Mouse (Mus musculus): ENCODE measurements around the gene Krt7. TPM values are rescaled to one million over a fixed set of nuclear protein-coding genes. Genes with fewer than 3 reads are reported as not detected.

The Krt7 gene
- polyA plus RNA-seq, 1 experiment from 2014 or later: 1.0 TPM

- no peak overlapping the region for H3K9ac ChIP-seq (replicated peaks)
- no peaks in the 10 kb centered on the region for H3K36me3 ChIP-seq
- no peaks in the 10 kb centered on the region for H3K9me3 ChIP-seq (replicated peaks)
- ATAC-seq (ENCODE audit: low FRiP score): no peak
- H3K4me1 ChIP-seq: no peaks in the 10 kb centered on the region
- H3K4me2 ChIP-seq: no peak overlapping the region
- H3K4me3 ChIP-seq (replicated peaks): no peak overlapping the region
- no peaks in the 10 kb centered on the region for H3K27me3 ChIP-seq (replicated peaks)
- WGBS: 79% methylated on average over 11 of the region's 11 CpGs
- no peak overlapping the region for H3K27ac ChIP-seq (replicated peaks)
Measured at GRCm38 (mm10) chr15:101382811-101383210, 28.0 kb upstream of the Krt7 start.

- Histone ChIP-seq H3K36me3 (no peaks in the 10 kb centered on the region), H3K27me3 (replicated peaks) (no peaks in the 10 kb centered on the region), H3K4me2 (no peak overlapping the region), H3K27ac (replicated peaks) (no peak overlapping the region), H3K4me1 (no peaks in the 10 kb centered on the region), H3K9ac (replicated peaks) (no peak overlapping the region), H3K9me3 (replicated peaks) (no peaks in the 10 kb centered on the region), H3K4me3 (replicated peaks) (no peak overlapping the region)
- 78% methylated on average over 7 of the region's 7 CpGs for WGBS
- no peak for ATAC-seq (ENCODE audit: low FRiP score)
Measured at GRCm38 (mm10) chr15:101384610-101385009, 26.2 kb upstream of the Krt7 start.

- no peak overlapping the region for H3K9ac ChIP-seq (replicated peaks)
- no peaks in the 10 kb centered on the region for H3K36me3 ChIP-seq
- no peak overlapping the region for H3K4me3 ChIP-seq (replicated peaks)
- H3K9me3 ChIP-seq (replicated peaks): no peaks in the 10 kb centered on the region
- no peak overlapping the region for H3K27ac ChIP-seq (replicated peaks)
- ATAC-seq (ENCODE audit: low FRiP score): no peak
- WGBS: 91% methylated on average over 6 of the region's 6 CpGs
- H3K4me2 ChIP-seq: no peak overlapping the region
- H3K4me1 ChIP-seq: no peaks in the 10 kb centered on the region
- H3K27me3 ChIP-seq (replicated peaks): no peaks in the 10 kb centered on the region
Measured at GRCm38 (mm10) chr15:101385064-101385463, 25.8 kb upstream of the Krt7 start.

- Histone ChIP-seq H3K27ac (replicated peaks) (no peak overlapping the region), H3K9me3 (replicated peaks) (no peaks in the 10 kb centered on the region), H3K4me1 (no peaks in the 10 kb centered on the region), H3K36me3 (no peaks in the 10 kb centered on the region), H3K27me3 (replicated peaks) (no peaks in the 10 kb centered on the region), H3K4me3 (replicated peaks) (no peak overlapping the region), H3K9ac (replicated peaks) (no peak overlapping the region), H3K4me2 (no peak overlapping the region)
- ATAC-seq (ENCODE audit: low FRiP score): no peak
- WGBS: 72% methylated on average over 3 of the region's 3 CpGs
Measured at GRCm38 (mm10) chr15:101387176-101387575, 23.7 kb upstream of the Krt7 start.

GRCm38 (mm10) chr15:101388034-101388541, 22.8 kb upstream of the Krt7 start:
- H3K9me3 ChIP-seq (replicated peaks): no peaks in the 10 kb centered on the region
- no peak overlapping the region for H3K4me3 ChIP-seq (replicated peaks)
- no peaks in the 10 kb centered on the region for H3K27me3 ChIP-seq (replicated peaks)
- no peak overlapping the region for H3K4me2 ChIP-seq
- no peaks in the 10 kb centered on the region for H3K4me1 ChIP-seq
- no peaks in the 10 kb centered on the region for H3K36me3 ChIP-seq
- H3K9ac ChIP-seq (replicated peaks): no peak overlapping the region
- no peak for ATAC-seq (ENCODE audit: low FRiP score)
- no peak overlapping the region for H3K27ac ChIP-seq (replicated peaks)
- 71% methylated on average over 5 of the region's 5 CpGs for WGBS

- Histone ChIP-seq H3K9ac (replicated peaks) (no peak overlapping the region), H3K9me3 (replicated peaks) (no peaks in the 10 kb centered on the region), H3K27me3 (replicated peaks) (no peaks in the 10 kb centered on the region), H3K4me3 (replicated peaks) (no peak overlapping the region), H3K4me2 (no peak overlapping the region), H3K27ac (replicated peaks) (no peak overlapping the region), H3K4me1 (no peaks in the 10 kb centered on the region; the same call in 1 of the 2 replicates), H3K36me3 (no peaks in the 10 kb centered on the region)
- 92% methylated on average over 5 of the region's 5 CpGs for WGBS
- ATAC-seq (ENCODE audit: low FRiP score): no peak
Measured at GRCm38 (mm10) chr15:101390203-101390602, 20.6 kb upstream of the Krt7 start.

- ATAC-seq (ENCODE audit: low FRiP score): no peak
- no peak overlapping the region for H3K9ac ChIP-seq (replicated peaks)
- no peaks in the 10 kb centered on the region for H3K36me3 ChIP-seq
- H3K27ac ChIP-seq (replicated peaks): no peak overlapping the region
- 67% methylated on average over 5 of the region's 5 CpGs for WGBS
- H3K9me3 ChIP-seq (replicated peaks): no peaks in the 10 kb centered on the region
- H3K27me3 ChIP-seq (replicated peaks): no peaks in the 10 kb centered on the region
- no peak overlapping the region for H3K4me3 ChIP-seq (replicated peaks)
- no peak overlapping the region for H3K4me2 ChIP-seq
- peaks cover 3% of the 10 kb centered on the region for H3K4me1 ChIP-seq
Measured at GRCm38 (mm10) chr15:101392251-101392650, 18.6 kb upstream of the Krt7 start.

- ATAC-seq (ENCODE audit: low FRiP score): no peak
Measured at GRCm38 (mm10) chr15:101394908-101395307, 15.9 kb upstream of the Krt7 start.

GRCm38 (mm10) chr15:101396466-101396865, 14.4 kb upstream of the Krt7 start:
- Histone ChIP-seq H3K4me3 (replicated peaks) (no peak overlapping the region), H3K27ac (replicated peaks) (no peak overlapping the region), H3K9ac (replicated peaks) (no peak overlapping the region), H3K4me2 (no peak overlapping the region), H3K36me3 (no peaks in the 10 kb centered on the region), H3K9me3 (replicated peaks) (no peaks in the 10 kb centered on the region), H3K4me1 (peaks cover 3% of the 10 kb centered on the region), H3K27me3 (replicated peaks) (no peaks in the 10 kb centered on the region)
- WGBS: 29% methylated on average over 7 of the region's 7 CpGs
- no peak for ATAC-seq (ENCODE audit: low FRiP score)

More at GRCm38 (mm10) chr15:101394908-101395307, 15.9 kb upstream of the Krt7 start:
- Histone ChIP-seq H3K27me3 (replicated peaks) (no peaks in the 10 kb centered on the region), H3K9ac (replicated peaks) (no peak overlapping the region), H3K4me1 (peaks cover 3% of the 10 kb centered on the region), H3K9me3 (replicated peaks) (no peaks in the 10 kb centered on the region), H3K4me3 (replicated peaks) (no peak overlapping the region), H3K27ac (replicated peaks) (no peak overlapping the region), H3K36me3 (no peaks in the 10 kb centered on the region), H3K4me2 (no peak overlapping the region)
- WGBS: 65% methylated on average over 7 of the region's 7 CpGs

- Histone ChIP-seq H3K4me1 (peaks cover 3% of the 10 kb centered on the region), H3K4me3 (replicated peaks) (no peak overlapping the region), H3K4me2 (no peak overlapping the region), H3K36me3 (no peaks in the 10 kb centered on the region), H3K27ac (replicated peaks) (no peak overlapping the region), H3K9me3 (replicated peaks) (no peaks in the 10 kb centered on the region), H3K27me3 (replicated peaks) (no peaks in the 10 kb centered on the region), H3K9ac (replicated peaks) (no peak overlapping the region)
- 80% methylated on average over 3 of the region's 3 CpGs for WGBS
- ATAC-seq (ENCODE audit: low FRiP score): no peak
Measured at GRCm38 (mm10) chr15:101396921-101397320, 13.9 kb upstream of the Krt7 start.

- H3K9ac ChIP-seq (replicated peaks): no peak overlapping the region
- no peak for ATAC-seq (ENCODE audit: low FRiP score)
- no peaks in the 10 kb centered on the region for H3K9me3 ChIP-seq (replicated peaks)
- no peaks in the 10 kb centered on the region for H3K36me3 ChIP-seq
- WGBS: 92% methylated on average over 2 of the region's 2 CpGs
- no peak overlapping the region for H3K27ac ChIP-seq (replicated peaks)
- no peak overlapping the region for H3K4me2 ChIP-seq
- H3K4me3 ChIP-seq (replicated peaks): no peak overlapping the region
- peaks cover 3% of the 10 kb centered on the region for H3K4me1 ChIP-seq
- H3K27me3 ChIP-seq (replicated peaks): no peaks in the 10 kb centered on the region
Measured at GRCm38 (mm10) chr15:101397683-101398082, 13.2 kb upstream of the Krt7 start.

- Histone ChIP-seq H3K9ac (replicated peaks) (no peak overlapping the region), H3K4me3 (replicated peaks) (no peak overlapping the region), H3K4me1 (peaks cover 3% of the 10 kb centered on the region), H3K27ac (replicated peaks) (no peak overlapping the region), H3K27me3 (replicated peaks) (no peaks in the 10 kb centered on the region), H3K4me2 (no peak overlapping the region), H3K36me3 (no peaks in the 10 kb centered on the region), H3K9me3 (replicated peaks) (no peaks in the 10 kb centered on the region)
- ATAC-seq (ENCODE audit: low FRiP score): no peak
- WGBS: 90% methylated on average over 8 of the region's 8 CpGs
Measured at GRCm38 (mm10) chr15:101398269-101398668, 12.6 kb upstream of the Krt7 start.

- Histone ChIP-seq H3K4me2 (no peak overlapping the region), H3K9me3 (replicated peaks) (no peaks in the 10 kb centered on the region), H3K4me1 (peaks cover 9% of the 10 kb centered on the region; the same call in 1 of the 2 replicates), H3K27me3 (replicated peaks) (peaks cover 28% of the 10 kb centered on the region), H3K36me3 (no peaks in the 10 kb centered on the region), H3K27ac (replicated peaks) (no peak overlapping the region), H3K9ac (replicated peaks) (no peak overlapping the region), H3K4me3 (replicated peaks) (no peak overlapping the region)
- WGBS: 22% methylated on average over 31 of the region's 31 CpGs
- ATAC-seq (ENCODE audit: low FRiP score): no peak
Measured at GRCm38 (mm10) chr15:101412188-101412587, 1.3 kb downstream of the Krt7 start.

Data from neural tube, embryonic 15.5 days (tissue).